Mouse (Mus musculus): Measurements from ENCODE around the gene Dock1. TPM values are rescaled to one million over a fixed set of nuclear protein-coding genes. Genes with fewer than 3 reads are reported as not detected.

Gene Dock1
- total and polyA plus RNA-seq, 3 experiments = not detected

- no peaks in the 10 kb centered on the region for H3K4me1 ChIP-seq (ENCODE audit: insufficient read depth, low read depth, low read length)
- H3K9me3 ChIP-seq (replicated peaks) = peaks cover 56% of the 10 kb centered on the region
- no peaks in the 10 kb centered on the region for H3K27me3 ChIP-seq (ENCODE audit: insufficient read depth, low read length)
- H3K4me3 ChIP-seq (ENCODE audit: low read depth, low read length) = no peak overlapping the region
- DNase-seq (ENCODE audit: low spot score) (no peak), ATAC-seq (ENCODE audit: extremely low read depth, insufficient number of reproducible peaks, low FRiP score, poor library complexity, severe bottlenecking) (no peak)
- H3K36me3 ChIP-seq (replicated peaks) = no peaks in the 10 kb centered on the region
- TF ChIP-seq GATA2 (IDR thresholded peaks at IDR 0.05; ENCODE audit: borderline replicate concordance, low read depth, low read length) (no peak), GATA1 (IDR thresholded peaks at IDR 0.05; ENCODE audit: borderline replicate concordance, low read length) (no peak), POLR2AphosphoS5 (IDR thresholded peaks at IDR 0.05; ENCODE audit: insufficient replicate concordance, low read depth, low read length) (no peak), TAL1 (conservative IDR thresholded peaks at IDR 0.05; ENCODE audit: low read depth, low read length) (no peak), CTCF (IDR thresholded peaks at IDR 0.05; ENCODE audit: low read depth, low read length) (no peak)
These were observed 172.3 kb downstream of the Dock1 start for GRCm38 (mm10) chr7:134842751-134843150.

- no peak for TF ChIP-seq TAL1 (conservative IDR thresholded peaks at IDR 0.05; ENCODE audit: low read depth, low read length)
- ATAC-seq (ENCODE audit: extremely low read depth, insufficient number of reproducible peaks, low FRiP score, poor library complexity, severe bottlenecking) (no peak), DNase-seq (ENCODE audit: low spot score) (no peak)
- no peaks in the 10 kb centered on the region for H3K36me3 ChIP-seq (replicated peaks)
- peaks cover 63% of the 10 kb centered on the region for H3K9me3 ChIP-seq (replicated peaks)
- H3K27me3 ChIP-seq (ENCODE audit: insufficient read depth, low read length) = no peaks in the 10 kb centered on the region
- no peak overlapping the region for H3K4me3 ChIP-seq (ENCODE audit: low read depth, low read length)
- no peaks in the 10 kb centered on the region for H3K4me1 ChIP-seq (ENCODE audit: insufficient read depth, low read depth, low read length)
These were observed 191.5 kb downstream of the Dock1 start for GRCm38 (mm10) chr7:134862000-134862399.

- no peak for DNase-seq (ENCODE audit: low spot score)
- TF ChIP-seq TAL1 (conservative IDR thresholded peaks at IDR 0.05; ENCODE audit: low read depth, low read length) (no peak), POLR2AphosphoS5 (IDR thresholded peaks at IDR 0.05; ENCODE audit: insufficient replicate concordance, low read depth, low read length) (no peak), CTCF (IDR thresholded peaks at IDR 0.05; ENCODE audit: low read depth, low read length) (no peak), GATA1 (IDR thresholded peaks at IDR 0.05; ENCODE audit: borderline replicate concordance, low read length) (no peak), GATA2 (IDR thresholded peaks at IDR 0.05; ENCODE audit: borderline replicate concordance, low read depth, low read length) (no peak)
- H3K27me3 ChIP-seq (ENCODE audit: insufficient read depth, low read length) = no peaks in the 10 kb centered on the region
- no peak for ATAC-seq (ENCODE audit: extremely low read depth, insufficient number of reproducible peaks, low FRiP score, poor library complexity, severe bottlenecking)
- no peak overlapping the region for H3K4me3 ChIP-seq (ENCODE audit: low read depth, low read length)
- H3K9me3 ChIP-seq (replicated peaks) = peaks cover 55% of the 10 kb centered on the region
- H3K4me1 ChIP-seq (ENCODE audit: insufficient read depth, low read depth, low read length) = no peaks in the 10 kb centered on the region
- no peaks in the 10 kb centered on the region for H3K36me3 ChIP-seq (replicated peaks)
These were observed 193.7 kb downstream of the Dock1 start for GRCm38 (mm10) chr7:134864175-134864574.

GRCm38 (mm10) chr7:134872511-134872910 is 202.1 kb downstream of the Dock1 start:
- TF ChIP-seq GATA2 (IDR thresholded peaks at IDR 0.05; ENCODE audit: borderline replicate concordance, low read depth, low read length) (no peak), CTCF (IDR thresholded peaks at IDR 0.05; ENCODE audit: low read depth, low read length) (no peak), POLR2AphosphoS5 (IDR thresholded peaks at IDR 0.05; ENCODE audit: insufficient replicate concordance, low read depth, low read length) (no peak), GATA1 (IDR thresholded peaks at IDR 0.05; ENCODE audit: borderline replicate concordance, low read length) (no peak), TAL1 (conservative IDR thresholded peaks at IDR 0.05; ENCODE audit: low read depth, low read length) (no peak)
- Histone ChIP-seq H3K4me3 (ENCODE audit: low read depth, low read length) (no peak overlapping the region), H3K36me3 (replicated peaks) (no peaks in the 10 kb centered on the region), H3K9me3 (replicated peaks) (peaks cover 58% of the 10 kb centered on the region), H3K4me1 (ENCODE audit: insufficient read depth, low read depth, low read length) (no peaks in the 10 kb centered on the region), H3K27me3 (ENCODE audit: insufficient read depth, low read length) (no peaks in the 10 kb centered on the region)
- DNase-seq (ENCODE audit: low spot score) = no peak
- ATAC-seq (ENCODE audit: extremely low read depth, insufficient number of reproducible peaks, low FRiP score, poor library complexity, severe bottlenecking) = no peak

GRCm38 (mm10) chr7:134872981-134873380 is 202.5 kb downstream of the Dock1 start:
- Histone ChIP-seq H3K36me3 (replicated peaks) (no peaks in the 10 kb centered on the region), H3K4me1 (ENCODE audit: insufficient read depth, low read depth, low read length) (no peaks in the 10 kb centered on the region), H3K27me3 (ENCODE audit: insufficient read depth, low read length) (no peaks in the 10 kb centered on the region), H3K4me3 (ENCODE audit: low read depth, low read length) (no peak overlapping the region), H3K9me3 (replicated peaks) (peaks cover 62% of the 10 kb centered on the region)
- no peak for DNase-seq (ENCODE audit: low spot score)
- TF ChIP-seq POLR2AphosphoS5 (IDR thresholded peaks at IDR 0.05; ENCODE audit: insufficient replicate concordance, low read depth, low read length) (no peak), GATA2 (IDR thresholded peaks at IDR 0.05; ENCODE audit: borderline replicate concordance, low read depth, low read length) (no peak)
- no peak for ATAC-seq (ENCODE audit: extremely low read depth, insufficient number of reproducible peaks, low FRiP score, poor library complexity, severe bottlenecking)

- no peak overlapping the region for H3K4me3 ChIP-seq (ENCODE audit: low read depth, low read length)
- peaks cover 68% of the 10 kb centered on the region for H3K9me3 ChIP-seq (replicated peaks)
- no peak for TF ChIP-seq POLR2AphosphoS5 (IDR thresholded peaks at IDR 0.05; ENCODE audit: insufficient replicate concordance, low read depth, low read length)
- no peak for TF ChIP-seq TAL1 (conservative IDR thresholded peaks at IDR 0.05; ENCODE audit: low read depth, low read length)
- TF ChIP-seq GATA1 (IDR thresholded peaks at IDR 0.05; ENCODE audit: borderline replicate concordance, low read length) = no peak
- no peak for TF ChIP-seq CTCF (IDR thresholded peaks at IDR 0.05; ENCODE audit: low read depth, low read length)
- TF ChIP-seq GATA2 (IDR thresholded peaks at IDR 0.05; ENCODE audit: borderline replicate concordance, low read depth, low read length) = no peak
- DNase-seq (ENCODE audit: low spot score) = no peak
- ATAC-seq (ENCODE audit: extremely low read depth, insufficient number of reproducible peaks, low FRiP score, poor library complexity, severe bottlenecking) = no peak
- H3K4me1 ChIP-seq (ENCODE audit: insufficient read depth, low read depth, low read length) = no peaks in the 10 kb centered on the region
- H3K36me3 ChIP-seq (replicated peaks) = no peaks in the 10 kb centered on the region
- H3K27me3 ChIP-seq (ENCODE audit: insufficient read depth, low read length) = no peaks in the 10 kb centered on the region
These were observed 208.5 kb downstream of the Dock1 start for GRCm38 (mm10) chr7:134878985-134879384.

- ATAC-seq (ENCODE audit: extremely low read depth, insufficient number of reproducible peaks, low FRiP score, poor library complexity, severe bottlenecking) = no peak
- Histone ChIP-seq H3K4me1 (ENCODE audit: insufficient read depth, low read depth, low read length) (no peaks in the 10 kb centered on the region), H3K36me3 (replicated peaks) (no peaks in the 10 kb centered on the region), H3K27me3 (ENCODE audit: insufficient read depth, low read length) (no peaks in the 10 kb centered on the region), H3K4me3 (ENCODE audit: low read depth, low read length) (no peak overlapping the region), H3K9me3 (replicated peaks) (peaks cover 67% of the 10 kb centered on the region)
- no peak for DNase-seq (ENCODE audit: low spot score)
- TF ChIP-seq GATA2 (IDR thresholded peaks at IDR 0.05; ENCODE audit: borderline replicate concordance, low read depth, low read length) = no peak
- no peak for TF ChIP-seq CTCF (IDR thresholded peaks at IDR 0.05; ENCODE audit: low read depth, low read length)
- TF ChIP-seq TAL1 (conservative IDR thresholded peaks at IDR 0.05; ENCODE audit: low read depth, low read length) = no peak
These were observed 210.0 kb downstream of the Dock1 start for GRCm38 (mm10) chr7:134880431-134880830.
